Mouse (Mus musculus) cerebellum, adult 2 months (tissue): ENCODE results near the gene Krtap24-1.

Experiments
- CTCF ChIP-seq: fragments of 200-500 bp; IDR thresholded peaks from 2 replicates; pipeline ENCODE4 v1.5.1; 2011; ENCODE audit warnings: low read depth, mild to moderate bottlenecking, control low read depth, low read length, moderate library complexity, borderline replicate concordance; ENCODE audit not compliant: insufficient read depth
- POLR2A ChIP-seq: fragments of 200-500 bp; IDR thresholded peaks from 2 replicates; pipeline ENCODE4 v1.6.1; 2011; ENCODE audit warnings: low read length, control low read depth, borderline replicate concordance; ENCODE audit not compliant: insufficient read depth

DNA sequence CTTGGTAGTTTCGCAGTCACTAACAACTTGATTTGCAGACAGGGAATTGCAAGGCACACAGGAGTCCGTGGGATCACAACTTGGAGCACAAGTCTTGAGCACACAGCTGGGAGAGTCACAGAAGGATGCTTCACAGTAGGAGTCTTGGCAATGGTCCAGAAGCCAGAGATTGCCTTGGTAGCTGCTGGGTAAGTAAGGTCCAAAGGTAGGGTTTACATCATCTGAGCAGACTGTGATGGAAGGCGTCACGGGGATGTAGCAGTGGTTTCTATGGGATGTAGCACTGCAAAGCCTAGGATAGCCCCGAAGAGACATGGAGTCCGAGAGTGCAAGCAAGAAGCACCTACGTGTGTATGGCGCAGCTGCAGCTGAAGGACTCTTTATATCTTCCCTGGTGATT, at the start of gene Krtap24-1:
- TF ChIP-seq CTCF = no peak
- no peak for TF ChIP-seq POLR2A
